In genomic region chr8:60167716-60168272, GRCm38 (mm10) we compare ENCODE assay signal across 14 mouse cellular contexts.
"Had no signal": no experiment of that assay in that cellular context is flagged by ENCODE, and none has a peak within 500 bp of the region (broad histone marks: within the 10 kb centered on the region; RNA-seq: fewer than 3 reads in every experiment).

No protein-coding gene starts in this region.

- H3K36me3 ChIP-seq: kidney, embryonic 15.5 days; limb, embryonic 12.5 days; liver, embryonic 13.5 days; neural tube, embryonic 13.5 days had no signal

- H3K4me2 ChIP-seq: kidney, embryonic 15.5 days; limb, embryonic 12.5 days; liver, embryonic 13.5 days; neural tube, embryonic 13.5 days had no signal

- ATAC-seq: liver, postnatal 0 days had no signal

- H3K9me3 ChIP-seq: kidney, embryonic 15.5 days; limb, embryonic 12.5 days; liver, embryonic 13.5 days; neural tube, embryonic 13.5 days had no signal

- DNase-seq: kidney, adult 11 months; kidney, postnatal 25 days; layer of hippocampus, adult 9-11 months; layer of hippocampus, postnatal 36 days; liver; liver, embryonic 13.5 days; liver, postnatal 0 days; right cerebral cortex, adult 18-20 months; right cerebral cortex, postnatal 25 days; thymus, postnatal 14 days had no signal

- H3K27ac ChIP-seq: kidney, embryonic 15.5 days; limb, embryonic 12.5 days; liver, embryonic 13.5 days; neural tube, embryonic 13.5 days; stomach, postnatal 0 days had no signal

- H3K4me3 ChIP-seq: kidney, embryonic 15.5 days; limb, embryonic 12.5 days; liver, embryonic 13.5 days; neural tube, embryonic 13.5 days had no signal

- H3K9ac ChIP-seq: kidney, embryonic 15.5 days; limb, embryonic 12.5 days; liver, embryonic 13.5 days; liver, postnatal 0 days; neural tube, embryonic 13.5 days had no signal

- H3K27me3 ChIP-seq: kidney, embryonic 15.5 days; limb, embryonic 12.5 days; liver, embryonic 13.5 days; neural tube, embryonic 13.5 days had no signal

- H3K4me1 ChIP-seq: kidney, embryonic 15.5 days; limb, embryonic 12.5 days; liver, embryonic 13.5 days; neural tube, embryonic 13.5 days had no signal
